8 mouse cellular contexts compared by ENCODE assay signal in the genomic region with DNA sequence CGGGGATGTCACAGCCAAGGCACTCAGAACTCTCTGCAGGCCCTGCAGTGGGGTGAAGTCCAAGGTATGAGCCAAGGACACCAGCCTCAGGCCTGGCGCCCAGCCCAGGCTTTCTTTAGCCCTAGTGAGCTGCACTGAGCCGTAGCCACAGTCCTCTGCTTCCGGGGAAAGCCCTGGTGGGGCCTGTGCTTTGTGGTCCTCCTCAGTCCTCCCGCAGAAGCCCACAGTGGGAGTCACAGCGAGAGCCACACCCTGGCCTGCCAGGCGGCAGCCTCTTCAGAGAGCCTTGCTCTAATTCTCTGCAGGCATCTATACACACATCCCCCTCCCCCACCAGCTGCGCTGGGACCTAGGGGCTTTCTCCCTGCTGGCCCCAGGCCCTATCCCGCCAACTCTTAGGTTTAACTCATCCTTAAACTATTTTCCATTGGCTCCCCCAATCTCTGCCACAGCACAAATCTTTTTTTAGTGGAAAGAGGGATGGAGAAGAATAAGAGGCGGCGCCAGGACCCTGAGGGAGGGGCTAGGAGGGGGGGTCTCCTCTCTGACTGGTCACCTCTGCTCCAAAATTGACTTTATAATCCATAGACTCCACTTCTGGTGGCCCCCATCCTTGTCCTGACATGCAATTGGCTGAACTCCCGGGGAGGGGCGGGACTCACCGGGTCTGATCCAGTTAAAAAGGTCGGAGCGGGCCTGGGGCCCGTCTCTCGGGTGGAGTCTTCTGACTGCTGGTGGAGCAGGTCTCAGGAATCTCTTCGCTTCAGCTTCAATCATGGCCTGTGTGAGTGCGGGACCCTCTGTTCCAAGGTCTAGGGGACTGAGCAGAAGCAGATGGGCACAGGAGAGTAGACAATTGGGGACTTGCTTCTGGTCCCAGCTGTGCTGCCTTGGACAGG. TPM values are rescaled to one million over a fixed set of nuclear protein-coding genes. Genes with fewer than 3 reads are reported as not detected.
DNase-seq lines count a peak whose midpoint lies in the region; ATAC-seq and TF ChIP-seq lines count a peak whose summit lies in the region.

A gene (plus strand): TSS at position 705 of the 899 bp plus-strand sequence.

- H3K4me2 ChIP-seq in forebrain, embryonic 14.5 days (ENCODE audit: low read length): peak within 1 kb of the TSS; percentile 62
- H3K4me2 ChIP-seq in lung, embryonic 15.5 days: peak within 1 kb of the TSS; percentile 64

- no peak for TF ChIP-seq CTCF in olfactory bulb, adult 2 months (IDR thresholded peaks at IDR 0.05; ENCODE audit: insufficient read depth, low read depth, low read length)

- no peaks in the 10 kb centered on the region for H3K27me3 ChIP-seq in forebrain, embryonic 14.5 days (replicated peaks; ENCODE audit: control insufficient read depth, insufficient read depth, low read length)
- no peaks in the 10 kb centered on the region for H3K27me3 ChIP-seq in lung, embryonic 15.5 days

- WGBS in forebrain, embryonic 14.5 days: 7% methylated on average over 20 of the region's 20 CpGs
- 3% methylated on average over 20 of the region's 20 CpGs for WGBS in lung, embryonic 15.5 days
- 26% methylated on average over 20 of the region's 20 CpGs for WGBS in olfactory bulb, adult 2 months

- DNase-seq in MN1 (ENCODE audit: low spot score): peak; percentile 96
- peak; percentile 85 for DNase-seq in cerebellum, adult 11-12 months
- peak; percentile 70 for DNase-seq in forebrain, embryonic 14.5 days (ENCODE audit: low spot score)
- peak; percentile 89 for DNase-seq in heart, postnatal 36 days
- DNase-seq in layer of hippocampus, adult 18-20 months (ENCODE audit: low spot score in 2 of 2): peak in 1 of 2 experiments; percentile 41
- DNase-seq in thymus, postnatal 4 days: peak; percentile 82

- ATAC-seq in forebrain, embryonic 14.5 days: peak; percentile 51
- ATAC-seq in lung, embryonic 15.5 days (ENCODE audit: borderline replicate concordance, extremely low read depth, low FRiP score, low TSS enrichment): peak; percentile 82

- H3K27ac ChIP-seq in forebrain, embryonic 14.5 days (ENCODE audit: low read depth, low read length): peak within 1 kb of the TSS; percentile 48; the same call in 1 of the 2 replicates
- peak within 1 kb of the TSS; percentile 95 for H3K27ac ChIP-seq in lung, embryonic 15.5 days
- H3K27ac ChIP-seq in olfactory bulb, adult 2 months (ENCODE audit: insufficient read depth, low read depth, low read length): peak within 1 kb of the TSS; percentile 55

- H3K4me1 ChIP-seq in forebrain, embryonic 14.5 days (ENCODE audit: control insufficient read depth, insufficient read depth, low read length): peaks cover 17% of the 10 kb centered on the region
- peaks cover 34% of the 10 kb centered on the region for H3K4me1 ChIP-seq in lung, embryonic 15.5 days
- H3K4me1 ChIP-seq in olfactory bulb, adult 2 months (ENCODE audit: control insufficient read depth, insufficient read depth, low read length): peaks cover 33% of the 10 kb centered on the region

- intact Hi-C loops in heart, postnatal 36 days (cut with DNase I): no loop called here

- no peaks in the 10 kb centered on the region for H3K36me3 ChIP-seq in forebrain, embryonic 14.5 days (ENCODE audit: control insufficient read depth, insufficient read depth, low read length)
- no peaks in the 10 kb centered on the region; the same call in 1 of the 2 replicates for H3K36me3 ChIP-seq in lung, embryonic 15.5 days

- H3K9me3 ChIP-seq in forebrain, embryonic 14.5 days (replicated peaks; ENCODE audit: control insufficient read depth, low read length): no peaks in the 10 kb centered on the region
- H3K9me3 ChIP-seq in lung, embryonic 15.5 days: no peaks in the 10 kb centered on the region

- TF ChIP-seq POLR2A in olfactory bulb, adult 2 months (IDR thresholded peaks at IDR 0.05; ENCODE audit: insufficient read depth, low read depth, low read length): no peak

- peak within 1 kb of the TSS; percentile 24; the same call in 1 of the 2 replicates for H3K4me3 ChIP-seq in forebrain, embryonic 14.5 days (ENCODE audit: low read depth, low read length)
- peak within 1 kb of the TSS; percentile 49 for H3K4me3 ChIP-seq in lung, embryonic 15.5 days
- no peak within 1 kb of the TSS; the same call in 1 of the 2 replicates for H3K4me3 ChIP-seq in olfactory bulb, adult 2 months (ENCODE audit: insufficient read depth, low read depth, low read length)

- H3K9ac ChIP-seq in forebrain, embryonic 14.5 days (ENCODE audit: low read length): peak within 1 kb of the TSS; percentile 35; the same call in 1 of the 2 replicates
- H3K9ac ChIP-seq in lung, embryonic 15.5 days: peak within 1 kb of the TSS; percentile 39

RNA-seq across cellular contexts. Expression of the gene that starts here (rescaled TPM):
- 89.0 and 98.0 TPM in 2 replicates for polyA plus RNA-seq in forebrain, embryonic 14.5 days (2014; fragmentation: Nextera tagmentation; extraction: Ambion mirVana)
- total RNA-seq in heart, postnatal 36 days (2021): 100 to 1,000 TPM; 180 to 208 TPM
- 10 to 100 TPM; 23.8 to 27.0 TPM for total RNA-seq in layer of hippocampus, adult 18-20 months (2021)
- 804 and 851 TPM in 2 replicates for polyA plus RNA-seq in lung, embryonic 15.5 days (2015; fragmentation: Nextera tagmentation; extraction: Ambion mirVana)
- polyA plus RNA-seq in olfactory bulb, adult 2 months (2012; ENCODE audit: insufficient read depth, insufficient read length, low replicate concordance, missing spikeins): not detected in 2 replicates

Comparison
In these comparisons a context has a peak if more than half of its experiments do, and no peak if none do; other contexts are left out.
1. RNA of the gene that starts here (total RNA-seq): 180 to 208 TPM in heart, postnatal 36 days; 23.8 to 27.0 TPM in layer of hippocampus, adult 18-20 months; every median in the first group is over 4 times any median in the second.
2. RNA of the gene that starts here (polyA plus RNA-seq): 804 to 851 TPM in lung, embryonic 15.5 days and 89.0 to 98.0 TPM in forebrain, embryonic 14.5 days; not detected in olfactory bulb, adult 2 months; every median in the first group is over 10 times any median in the second.
3. Peak in every context shown above with its lines, with median percentiles within 50 percentile points of each other: H3K27ac ChIP-seq.